Mouse (Mus musculus): Measurements from ENCODE around the gene Arl9. TPM values are rescaled to one million over a fixed set of nuclear protein-coding genes. Genes with fewer than 3 reads are reported as not detected.

Arl9 gene
- polyA plus RNA-seq, 1 experiment from 2014 or later = 0.18 TPM

- Histone ChIP-seq H3K9me3 (replicated peaks; ENCODE audit: control insufficient read depth, low read length) (no peaks in the 10 kb centered on the region), H3K9ac (ENCODE audit: low read depth, low read length) (no peak overlapping the region), H3K4me2 (ENCODE audit: low read depth, low read length) (peak overlapping the region; percentile 82), H3K27ac (ENCODE audit: low read length) (no peak overlapping the region), H3K36me3 (ENCODE audit: control insufficient read depth, insufficient read depth) (peaks cover 10% of the 10 kb centered on the region), H3K4me3 (ENCODE audit: low read depth, low read length) (peak overlapping the region; percentile 98), H3K4me1 (ENCODE audit: control insufficient read depth, low read depth, low read length) (peaks cover 12% of the 10 kb centered on the region), H3K27me3 (ENCODE audit: control insufficient read depth, insufficient read depth, low read depth, low read length) (no peaks in the 10 kb centered on the region)
- no peak for ATAC-seq (ENCODE audit: low read depth)
- WGBS (ENCODE audit: insufficient replicate concordance) = 36% methylated on average over 3 of the region's 3 CpGs
Observed at GRCm38 (mm10) chr5:76973488-76973887, 30.4 kb upstream of the Arl9 start.

- no peak overlapping the region for H3K27ac ChIP-seq (ENCODE audit: low read length)
- H3K4me3 ChIP-seq (ENCODE audit: low read depth, low read length) = peak overlapping the region; percentile 98
- H3K4me2 ChIP-seq (ENCODE audit: low read depth, low read length) = peak overlapping the region; percentile 82
Observed at GRCm38 (mm10) chr5:76974207-76974553, 29.7 kb upstream of the Arl9 start.

DNA sequence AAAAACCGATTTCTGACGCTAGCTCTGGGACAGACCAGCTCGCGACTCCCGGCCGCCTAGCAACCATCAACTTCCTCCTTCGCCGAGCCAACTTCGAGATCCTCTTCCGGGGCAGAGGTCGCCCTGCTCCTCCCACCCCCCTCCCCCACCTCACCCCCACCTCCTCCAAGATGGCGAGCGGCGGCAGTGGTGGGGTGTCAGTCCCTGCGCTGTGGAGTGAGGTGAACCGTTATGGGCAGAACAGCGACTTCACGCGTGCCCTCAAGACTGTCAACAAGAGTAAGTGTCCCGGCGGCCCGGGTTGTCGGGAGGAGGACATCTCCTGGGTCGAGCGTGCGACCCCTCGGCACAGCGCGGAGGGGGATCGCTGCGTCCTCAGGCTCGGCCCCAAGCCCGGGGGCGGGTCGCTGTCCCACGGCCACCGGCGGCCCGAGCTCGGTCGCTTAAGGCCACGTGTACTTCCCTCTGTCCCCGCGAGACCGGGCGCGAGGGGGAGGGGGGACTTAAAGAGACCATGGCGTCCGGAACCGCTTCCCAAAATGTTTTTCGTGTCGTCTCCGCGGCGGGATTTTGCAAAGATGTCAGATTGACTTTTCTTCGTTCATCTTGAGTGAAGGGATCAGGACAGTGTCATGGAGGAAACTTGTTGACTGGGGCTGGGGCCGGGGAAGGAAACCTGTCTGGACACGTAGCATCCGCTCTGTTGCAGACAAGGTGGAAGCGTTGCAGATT is 29.1 kb upstream of the Arl9 start, which contains the start of gene Srp72:
Srp72 (plus strand) TSS at position 130 of the 732 bp plus-strand sequence.
- ATAC-seq (ENCODE audit: low read depth) = peak; percentile 90

More at GRCm38 (mm10) chr5:76974207-76974553, 29.7 kb upstream of the Arl9 start:
- 3% methylated on average over 17 of the region's 17 CpGs for WGBS (ENCODE audit: insufficient replicate concordance)
- Histone ChIP-seq H3K4me1 (ENCODE audit: control insufficient read depth, low read depth, low read length) (peaks cover 12% of the 10 kb centered on the region), H3K27me3 (ENCODE audit: control insufficient read depth, insufficient read depth, low read depth, low read length) (no peaks in the 10 kb centered on the region), H3K36me3 (ENCODE audit: control insufficient read depth, insufficient read depth) (peaks cover 7% of the 10 kb centered on the region), H3K9me3 (replicated peaks; ENCODE audit: control insufficient read depth, low read length) (no peaks in the 10 kb centered on the region), H3K9ac (ENCODE audit: low read depth, low read length) (peak overlapping the region; percentile 95)
- peak; percentile 9; the same call in 1 of the 2 replicates for ATAC-seq (ENCODE audit: low read depth)

GRCm38 (mm10) chr5:76975736-76976135 is 28.1 kb upstream of the Arl9 start:
- no peaks in the 10 kb centered on the region for H3K27me3 ChIP-seq (ENCODE audit: control insufficient read depth, insufficient read depth, low read depth, low read length)
- 81% methylated on average over 8 of the region's 8 CpGs for WGBS (ENCODE audit: insufficient replicate concordance)
- H3K4me3 ChIP-seq (ENCODE audit: low read depth, low read length) = peak overlapping the region; percentile 98
- peak overlapping the region; percentile 82 for H3K4me2 ChIP-seq (ENCODE audit: low read depth, low read length)
- peak overlapping the region; percentile 23 for H3K27ac ChIP-seq (ENCODE audit: low read length)
- H3K36me3 ChIP-seq (ENCODE audit: control insufficient read depth, insufficient read depth) = peaks cover 16% of the 10 kb centered on the region
- ATAC-seq (ENCODE audit: low read depth) = no peak
- H3K9me3 ChIP-seq (replicated peaks; ENCODE audit: control insufficient read depth, low read length) = no peaks in the 10 kb centered on the region
- peaks cover 12% of the 10 kb centered on the region for H3K4me1 ChIP-seq (ENCODE audit: control insufficient read depth, low read depth, low read length)
- H3K9ac ChIP-seq (ENCODE audit: low read depth, low read length) = no peak overlapping the region; the same call in 1 of the 2 replicates

More for the DNA sequence above, 29.1 kb upstream of the Arl9 start, which contains the start of gene Srp72:
- peaks cover 12% of the 10 kb centered on the region for H3K4me1 ChIP-seq (ENCODE audit: control insufficient read depth, low read depth, low read length)
- H3K27ac ChIP-seq (ENCODE audit: low read length) = peak within 1 kb of the TSS; percentile 90
- WGBS (ENCODE audit: insufficient replicate concordance) = under 1% methylated on average over 60 of the region's 60 CpGs
- peak within 1 kb of the TSS; percentile 95 for H3K9ac ChIP-seq (ENCODE audit: low read depth, low read length)
- peaks cover 11% of the 10 kb centered on the region for H3K36me3 ChIP-seq (ENCODE audit: control insufficient read depth, insufficient read depth)
- peak within 1 kb of the TSS; percentile 98 for H3K4me3 ChIP-seq (ENCODE audit: low read depth, low read length)
- H3K27me3 ChIP-seq (ENCODE audit: control insufficient read depth, insufficient read depth, low read depth, low read length) = no peaks in the 10 kb centered on the region
- H3K4me2 ChIP-seq (ENCODE audit: low read depth, low read length) = peak within 1 kb of the TSS; percentile 82
- H3K9me3 ChIP-seq (replicated peaks; ENCODE audit: control insufficient read depth, low read length) = no peaks in the 10 kb centered on the region

GRCm38 (mm10) chr5:76984015-76984414 is 19.8 kb upstream of the Arl9 start:
- no peak overlapping the region for H3K9ac ChIP-seq (ENCODE audit: low read depth, low read length)
- H3K4me3 ChIP-seq (ENCODE audit: low read depth, low read length) = no peak overlapping the region
- no peaks in the 10 kb centered on the region for H3K9me3 ChIP-seq (replicated peaks; ENCODE audit: control insufficient read depth, low read length)
- H3K36me3 ChIP-seq (ENCODE audit: control insufficient read depth, insufficient read depth) = peaks cover 40% of the 10 kb centered on the region
- H3K27me3 ChIP-seq (ENCODE audit: control insufficient read depth, insufficient read depth, low read depth, low read length) = no peaks in the 10 kb centered on the region
- no peaks in the 10 kb centered on the region for H3K4me1 ChIP-seq (ENCODE audit: control insufficient read depth, low read depth, low read length)
- no peak overlapping the region for H3K27ac ChIP-seq (ENCODE audit: low read length)
- no peak overlapping the region for H3K4me2 ChIP-seq (ENCODE audit: low read depth, low read length)
- no peak for ATAC-seq (ENCODE audit: low read depth)
- 80% methylated on average over 11 of the region's 11 CpGs for WGBS (ENCODE audit: insufficient replicate concordance)

GRCm38 (mm10) chr5:76990789-76991188 is 13.1 kb upstream of the Arl9 start:
- no peaks in the 10 kb centered on the region for H3K9me3 ChIP-seq (replicated peaks; ENCODE audit: control insufficient read depth, low read length)
- H3K4me2 ChIP-seq (ENCODE audit: low read depth, low read length) = peak overlapping the region; percentile 30; the same call in 1 of the 2 replicates
- H3K9ac ChIP-seq (ENCODE audit: low read depth, low read length) = no peak overlapping the region
- ATAC-seq (ENCODE audit: low read depth) = peak; percentile 62; the same call in 1 of the 2 replicates
- no peak overlapping the region for H3K4me3 ChIP-seq (ENCODE audit: low read depth, low read length)
- peaks cover 53% of the 10 kb centered on the region for H3K36me3 ChIP-seq (ENCODE audit: control insufficient read depth, insufficient read depth)
- WGBS (ENCODE audit: insufficient replicate concordance) = 37% methylated on average over 3 of the region's 3 CpGs
- peak overlapping the region; percentile 59 for H3K27ac ChIP-seq (ENCODE audit: low read length)
- H3K27me3 ChIP-seq (ENCODE audit: control insufficient read depth, insufficient read depth, low read depth, low read length) = no peaks in the 10 kb centered on the region
- peaks cover 13% of the 10 kb centered on the region for H3K4me1 ChIP-seq (ENCODE audit: control insufficient read depth, low read depth, low read length)

DNA sequence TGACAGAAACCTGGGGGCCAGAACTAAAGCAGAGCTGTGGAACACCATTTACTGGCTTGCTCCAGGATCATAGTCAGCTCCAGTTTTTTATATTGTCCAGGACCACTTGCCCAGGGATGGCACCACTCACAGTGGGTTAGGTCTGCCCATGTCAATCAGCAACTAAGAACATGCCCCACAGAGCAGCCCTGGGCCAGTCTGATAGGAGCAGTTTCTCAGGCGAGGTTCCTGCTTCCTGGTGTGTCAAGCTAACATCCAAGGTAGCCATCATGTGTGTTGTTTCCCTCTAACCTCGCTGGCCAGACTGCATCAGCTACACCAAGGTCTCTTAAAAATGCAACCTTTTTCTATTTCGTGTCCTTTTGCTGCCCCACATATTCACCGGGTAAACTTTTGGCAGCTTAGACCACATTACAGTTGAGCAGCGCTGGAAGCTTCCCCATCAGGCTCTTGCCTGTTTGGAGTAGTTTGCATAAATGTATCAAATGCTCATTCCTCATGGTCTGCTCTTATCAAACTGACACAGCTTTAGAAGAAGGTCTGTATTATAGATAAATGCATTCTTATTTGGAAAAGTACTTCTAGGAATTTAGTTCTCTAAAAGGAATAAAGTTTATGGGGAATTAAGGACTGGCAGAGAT is 10.6 kb upstream of the Arl9 start:
- Histone ChIP-seq H3K4me1 (ENCODE audit: control insufficient read depth, low read depth, low read length) (peaks cover 13% of the 10 kb centered on the region), H3K36me3 (ENCODE audit: control insufficient read depth, insufficient read depth) (peaks cover 73% of the 10 kb centered on the region), H3K4me3 (ENCODE audit: low read depth, low read length) (no peak overlapping the region), H3K9me3 (replicated peaks; ENCODE audit: control insufficient read depth, low read length) (no peaks in the 10 kb centered on the region), H3K27ac (ENCODE audit: low read length) (peak overlapping the region; percentile 79), H3K27me3 (ENCODE audit: control insufficient read depth, insufficient read depth, low read depth, low read length) (no peaks in the 10 kb centered on the region), H3K4me2 (ENCODE audit: low read depth, low read length) (0 out of 2 replicates have a peak overlapping the region, but pooled peaks have one; percentile 17), H3K9ac (ENCODE audit: low read depth, low read length) (no peak overlapping the region; the same call in 1 of the 2 replicates)
- WGBS (ENCODE audit: insufficient replicate concordance) = 57% methylated on average over 5 of the region's 5 CpGs
- peak; percentile 89 for ATAC-seq (ENCODE audit: low read depth)

GRCm38 (mm10) chr5:76998416-76998815 is 5.4 kb upstream of the Arl9 start:
- H3K9ac ChIP-seq (ENCODE audit: low read depth, low read length) = no peak overlapping the region
- no peaks in the 10 kb centered on the region for H3K4me1 ChIP-seq (ENCODE audit: control insufficient read depth, low read depth, low read length)
- no peak overlapping the region for H3K27ac ChIP-seq (ENCODE audit: low read length)
- 65% methylated on average over 5 of the region's 5 CpGs for WGBS (ENCODE audit: insufficient replicate concordance)
- H3K4me3 ChIP-seq (ENCODE audit: low read depth, low read length) = no peak overlapping the region
- H3K4me2 ChIP-seq (ENCODE audit: low read depth, low read length) = no peak overlapping the region
- no peak for ATAC-seq (ENCODE audit: low read depth)
- peaks cover 46% of the 10 kb centered on the region for H3K36me3 ChIP-seq (ENCODE audit: control insufficient read depth, insufficient read depth)
- H3K27me3 ChIP-seq (ENCODE audit: control insufficient read depth, insufficient read depth, low read depth, low read length) = no peaks in the 10 kb centered on the region
- H3K9me3 ChIP-seq (replicated peaks; ENCODE audit: control insufficient read depth, low read length) = no peaks in the 10 kb centered on the region

- no peak for ATAC-seq (ENCODE audit: low read depth)
- 84% methylated on average over 17 of the region's 17 CpGs for WGBS (ENCODE audit: insufficient replicate concordance)
- Histone ChIP-seq H3K36me3 (ENCODE audit: control insufficient read depth, insufficient read depth) (peaks cover 22% of the 10 kb centered on the region), H3K9ac (ENCODE audit: low read depth, low read length) (no peak overlapping the region), H3K9me3 (replicated peaks; ENCODE audit: control insufficient read depth, low read length) (no peaks in the 10 kb centered on the region), H3K27me3 (ENCODE audit: control insufficient read depth, insufficient read depth, low read depth, low read length) (no peaks in the 10 kb centered on the region), H3K27ac (ENCODE audit: low read length) (no peak overlapping the region), H3K4me2 (ENCODE audit: low read depth, low read length) (no peak overlapping the region), H3K4me3 (ENCODE audit: low read depth, low read length) (no peak overlapping the region), H3K4me1 (ENCODE audit: control insufficient read depth, low read depth, low read length) (no peaks in the 10 kb centered on the region)
Observed at GRCm38 (mm10) chr5:77001192-77001591, 2.7 kb upstream of the Arl9 start.
